Mouse (Mus musculus) liver, embryonic 14.5 days (tissue): Measurements from ENCODE around the gene Klk1. TPM values are rescaled to one million over a fixed set of nuclear protein-coding genes. Genes with fewer than 3 reads are reported as not detected.
"Not testable (repeated sequence)": the region's sequence is repeated elsewhere in the genome, so short reads cannot be mapped to it uniquely, and the experiment has no call there.

ENCODE experiments used
- ATAC-seq: fragments of 200-750 bp; cut with Nextera tagmentation; 2 replicates; pipeline ENCODE4 v1.8.0; 2017; ENCODE audit warnings: moderate number of reproducible peaks, mild to moderate bottlenecking, moderate library complexity; ENCODE audit not compliant: insufficient read depth
- DNase-seq, 3 experiments: peaks; one replicate each; pipeline ENCODE4 v3.0.0-alpha.2; 2012 to 2013; ENCODE audit warnings: low read depth in 3 of 3, low spot score in 3 of 3
- H3K27ac ChIP-seq: fragments of 300-500 bp; sonication (generic); 2 replicates; pipeline ENCODE4 v1.5.1; 2014; ENCODE audit warnings: moderate library complexity, mild to moderate bottlenecking, control low read depth, inconsistent platforms
- H3K27me3 ChIP-seq: fragments of 300-500 bp; sonication (generic); 2 replicates; pipeline ENCODE4 v1.6.1; 2014; ENCODE audit warnings: mild to moderate bottlenecking, low read length, moderate library complexity; ENCODE audit not compliant: control insufficient read depth, insufficient read depth
- H3K36me3 ChIP-seq: fragments of 300-500 bp; sonication (generic); replicated peaks from 2 replicates; pipeline ENCODE4 v1.6.1; 2014; ENCODE audit warnings: low read depth; ENCODE audit not compliant: control insufficient read depth, insufficient read depth
- H3K4me1 ChIP-seq, 2 experiments: fragments of 200-500 bp in 1 of 2; fragments of 300-500 bp in 1 of 2; sonication (generic) in 1 of 2; replicated peaks; 2 replicates each; pipeline ENCODE4 v1.6.1; 2012 to 2014; ENCODE audit warnings: antibody characterized with exemption in 1 of 2, inconsistent platforms in 1 of 2, low read length in 1 of 2; ENCODE audit not compliant: control insufficient read depth in 2 of 2, insufficient read depth in 2 of 2
- H3K4me2 ChIP-seq: fragments of 300-500 bp; sonication (generic); 2 replicates; pipeline ENCODE4 v1.6.1; 2014; ENCODE audit warnings: low read depth, mild to moderate bottlenecking, control low read depth, moderate library complexity
- H3K4me3 ChIP-seq, 2 experiments: fragments of 200-500 bp in 1 of 2; fragments of 300-500 bp in 1 of 2; sonication (generic) in 1 of 2; 2 replicates each; pipeline ENCODE4 v1.5.1; 2012 to 2014; ENCODE audit warnings: low read depth in 2 of 2, low read length in 2 of 2, mild to moderate bottlenecking in 2 of 2, control low read depth in 1 of 2, inconsistent platforms in 1 of 2, moderate library complexity in 1 of 2; ENCODE audit not compliant: insufficient read depth in 1 of 2
- H3K9ac ChIP-seq: fragments of 300-500 bp; sonication (generic); replicated peaks from 2 replicates; pipeline ENCODE4 v1.6.1; 2014; ENCODE audit warnings: mild to moderate bottlenecking, control low read depth, moderate library complexity
- H3K9me3 ChIP-seq: fragments of 300-500 bp; sonication (generic); 2 replicates; pipeline ENCODE4 v1.6.1; 2016; ENCODE audit warnings: low read length, mixed read lengths; ENCODE audit not compliant: control insufficient read depth
- CTCF ChIP-seq: IDR thresholded peaks from 2 replicates; pipeline ENCODE4 v1.5.1; 2016; ENCODE audit warnings: antibody characterized with exemption, low read depth, control low read depth
- EP300 ChIP-seq: IDR thresholded peaks from 2 replicates; pipeline ENCODE4 v1.6.1; 2016; ENCODE audit warnings: antibody characterized with exemption, low read depth
- WGBS: fragments of 180-500 bp; shearing (Covaris S2); extraction: QIAGEN DNeasy Blood & Tissue Kit; methylation state at CpG from one replicate; pipeline ENCODE4 v1.1.7; 2014; ENCODE audit not compliant: insufficient replicate concordance; 5-methylcytosine and 5-hydroxymethylcytosine counted together
- polyA plus RNA-seq, 2 experiments: library from polyadenylated mRNA; depleted of rRNA in 1 of 2; stranded (reverse) in 1 of 2; unstranded in 1 of 2; fragments of >200 nt; fragmentation: Nextera tagmentation in 1 of 2; extraction: Ambion mirVana in 1 of 2; gene quantifications; 2 replicates each; pipeline versions ENCODE4 v1.2.1 to v1.2.3; 2012 to 2014

Klk1 gene
- polyA plus RNA-seq, 2 experiments: not detected

DNA sequence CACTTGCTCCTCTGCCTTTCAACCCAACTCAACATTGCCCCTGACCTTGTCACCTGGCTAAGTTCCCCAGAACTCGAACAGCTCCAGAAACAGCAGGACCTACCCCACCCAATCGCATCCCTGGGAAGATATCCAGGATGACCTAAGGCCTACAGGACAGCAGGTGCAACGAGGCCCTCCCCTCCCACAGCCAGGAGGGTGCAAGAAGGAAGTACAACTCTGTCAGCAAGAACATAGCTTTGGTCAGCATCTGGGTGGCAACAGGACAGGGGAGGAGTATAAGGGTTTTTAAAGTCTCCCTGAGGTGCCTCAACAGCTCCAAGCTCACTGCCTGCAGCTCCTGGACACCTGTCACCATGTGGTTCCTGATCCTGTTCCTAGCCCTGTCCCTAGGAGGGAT, 27.3 kb upstream of the Klk1 start, which contains the start of gene Klk1b3:
Klk1b3 (plus strand) TSS at position 301 of the 400 bp plus-strand sequence.
- no peak within 1 kb of the TSS for H3K4me3 ChIP-seq
- H3K4me2 ChIP-seq: no peak within 1 kb of the TSS
- ATAC-seq (no peak), DNase-seq (no peak)
- no peak within 1 kb of the TSS for H3K27ac ChIP-seq
- H3K9ac ChIP-seq: no peak within 1 kb of the TSS
- no peaks in the 10 kb centered on the region for H3K9me3 ChIP-seq
- no peaks in the 10 kb centered on the region for H3K36me3 ChIP-seq
- WGBS: 28% methylated on average over 3 of the region's 3 CpGs
- TF ChIP-seq EP300 (no peak), CTCF (no peak)
- no peaks in the 10 kb centered on the region for H3K4me1 ChIP-seq
- no peaks in the 10 kb centered on the region for H3K27me3 ChIP-seq

DNA sequence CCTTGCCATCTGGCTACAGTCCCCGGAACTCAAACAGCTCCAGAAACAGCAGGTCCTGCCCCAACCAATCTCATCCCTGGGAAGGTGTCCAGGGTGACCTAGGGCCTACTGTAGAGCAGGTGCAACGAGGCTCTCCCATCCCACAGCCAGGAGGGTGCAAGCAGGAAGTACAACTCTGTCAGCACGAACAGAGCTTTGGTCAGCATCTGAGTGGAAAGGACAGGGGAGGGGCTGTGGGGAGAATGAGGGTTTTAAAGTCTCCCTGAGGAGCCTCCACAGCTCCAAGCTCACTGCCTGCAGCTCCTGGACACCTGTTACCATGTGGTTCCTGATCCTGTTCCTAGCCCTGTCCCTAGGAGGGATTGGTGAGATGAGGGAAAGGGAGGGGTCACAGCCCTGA, 18.0 kb upstream of the Klk1 start, which contains the start of gene Klk1b4:
Klk1b4 (plus strand) TSS at position 301 of the 400 bp plus-strand sequence.
- H3K4me1 ChIP-seq, ATAC-seq, DNase-seq, H3K9me3 ChIP-seq, H3K4me2 ChIP-seq, H3K4me3 ChIP-seq, H3K9ac ChIP-seq, H3K27me3 ChIP-seq, H3K27ac ChIP-seq, H3K36me3 ChIP-seq: not testable (repeated sequence)
- 16% methylated on average over 3 of the region's 3 CpGs for WGBS

DNA sequence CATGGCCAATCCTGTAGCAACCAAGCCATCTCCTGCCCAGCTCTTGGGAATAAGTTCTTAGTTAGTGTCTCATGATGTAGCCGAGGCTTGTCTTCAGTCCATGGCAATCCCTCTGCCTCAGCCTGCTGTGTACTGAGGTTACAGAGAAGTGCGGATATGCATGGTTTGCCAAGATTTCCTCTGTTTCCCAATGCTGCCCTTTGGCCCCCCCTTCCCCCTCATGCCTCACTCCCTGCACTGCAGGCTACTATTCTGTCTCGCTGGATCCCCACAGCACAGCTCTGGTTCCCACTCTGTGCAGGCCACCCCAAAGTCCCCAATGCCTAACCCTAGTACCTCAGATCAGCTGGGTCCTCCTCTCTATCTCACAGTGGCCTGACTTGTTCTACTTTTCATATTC, 16.9 kb upstream of the Klk1 start:
- no peak for DNase-seq
- WGBS: 48% methylated on average over 3 of the region's 3 CpGs
- Histone ChIP-seq H3K4me1 (no peaks in the 10 kb centered on the region), H3K9me3 (no peaks in the 10 kb centered on the region), H3K4me2 (no peak overlapping the region), H3K27ac (no peak overlapping the region), H3K4me3 (no peak overlapping the region), H3K36me3 (no peaks in the 10 kb centered on the region), H3K9ac (no peak overlapping the region), H3K27me3 (no peaks in the 10 kb centered on the region)
- TF ChIP-seq CTCF: no peak
- TF ChIP-seq EP300: no peak
- no peak for ATAC-seq

DNA sequence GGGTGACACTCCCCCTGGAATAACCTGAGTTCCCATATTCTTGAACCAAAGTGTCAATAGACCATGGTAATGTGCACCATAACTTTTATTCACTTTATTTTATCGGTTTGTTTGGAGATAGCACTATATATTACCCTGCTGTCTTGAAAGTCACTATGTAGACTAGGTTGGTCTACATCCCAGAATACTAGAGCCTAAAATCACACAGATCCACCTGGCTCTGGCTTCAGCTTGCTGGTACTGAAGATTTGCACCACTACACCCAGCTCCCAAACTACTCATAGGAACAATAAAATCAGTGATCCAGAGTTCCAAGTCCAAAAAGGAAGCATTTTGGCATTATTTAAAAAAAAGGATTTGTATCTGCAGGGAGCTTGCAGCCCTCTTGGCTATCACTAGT, 9.5 kb upstream of the Klk1 start, which contains the start of gene Klk1b5:
Klk1b5 (plus strand) TSS at position 301 of the 400 bp plus-strand sequence.
- Histone ChIP-seq H3K27me3 (no peaks in the 10 kb centered on the region), H3K4me2 (no peak within 1 kb of the TSS), H3K4me1 (0 out of 4 replicates have a peak, but pooled peaks cover 0 to under 1% of the 10 kb centered on the region in 2 experiments), H3K27ac (no peak within 1 kb of the TSS), H3K9ac (no peak within 1 kb of the TSS), H3K4me3 (no peak within 1 kb of the TSS), H3K9me3 (no peaks in the 10 kb centered on the region), H3K36me3 (no peaks in the 10 kb centered on the region)
- no peak for DNase-seq
- 41% methylated on average over 1 of the region's 1 CpGs for WGBS
- no peak for TF ChIP-seq EP300
- no peak for TF ChIP-seq CTCF
- no peak for ATAC-seq

DNA sequence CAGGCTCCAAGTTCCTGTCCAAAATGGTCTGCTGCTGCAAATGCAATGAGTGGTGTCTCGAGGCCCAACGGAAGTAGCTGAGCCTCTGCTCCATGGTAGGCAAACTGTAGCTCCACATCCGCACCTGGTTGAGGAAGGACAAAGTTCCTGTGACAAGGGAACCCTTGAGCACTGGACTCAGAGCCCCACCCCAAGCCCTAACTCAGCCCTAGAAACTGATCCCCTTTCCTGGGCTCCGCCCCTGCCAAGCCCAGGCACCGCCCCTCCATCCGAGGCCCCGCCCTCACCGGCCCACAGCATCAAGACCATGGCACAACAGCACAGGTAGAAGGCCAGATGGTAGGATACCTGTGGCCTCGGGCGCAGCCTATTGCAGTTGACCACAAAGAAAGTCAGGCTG, 3.6 kb upstream of the Klk1 start:
- not testable (repeated sequence) for H3K4me3 ChIP-seq, H3K9me3 ChIP-seq, H3K9ac ChIP-seq, H3K27me3 ChIP-seq, ATAC-seq, DNase-seq, H3K4me2 ChIP-seq, H3K27ac ChIP-seq, H3K4me1 ChIP-seq, H3K36me3 ChIP-seq
- WGBS: 55% methylated on average over 7 of the region's 10 CpGs

DNA sequence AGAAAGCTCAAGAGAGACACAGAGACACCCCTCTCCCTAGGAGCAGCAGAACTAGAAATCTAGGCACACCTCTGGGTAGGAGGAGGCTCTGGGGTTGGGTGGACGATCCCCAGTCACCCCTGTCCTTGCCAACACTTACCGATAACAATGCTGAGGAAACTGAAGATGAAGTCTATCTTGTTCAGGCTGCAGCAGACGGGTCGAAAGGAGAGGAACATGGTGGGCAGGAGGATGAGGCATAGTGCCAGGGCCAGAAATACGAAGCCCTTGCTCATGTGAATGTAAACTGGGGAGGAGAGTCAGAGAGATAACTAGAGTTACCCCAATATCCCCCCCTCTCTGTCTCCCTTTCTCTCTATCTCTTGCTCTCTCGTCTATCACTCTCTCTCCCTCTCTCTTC, 2.8 kb upstream of the Klk1 start:
- H3K27ac ChIP-seq: not testable (repeated sequence)

More for the DNA sequence above, 2.8 kb upstream of the Klk1 start:
- H3K4me1 ChIP-seq, H3K4me2 ChIP-seq, H3K36me3 ChIP-seq, H3K9me3 ChIP-seq, H3K9ac ChIP-seq, H3K4me3 ChIP-seq, ATAC-seq, DNase-seq, H3K27me3 ChIP-seq: not testable (repeated sequence)
- WGBS: 53% methylated on average over 6 of the region's 6 CpGs
